Mouse (Mus musculus) lung, postnatal 36 days (tissue): ENCODE measurements around the gene Qrich1.

ENCODE experiments used
- DNase-seq: peaks from one replicate; pipeline ENCODE4 v3.0.0; 2022; ENCODE audit warnings: mixed read lengths

The Qrich1 gene

GRCm38 (mm10) chr9:108565881-108566814, 49.5 kb downstream of the Qrich1 start:
- DNase-seq = no peak

- DNase-seq = peak; percentile 99
Measured at GRCm38 (mm10) chr9:108566815-108567776, 50.5 kb downstream of the Qrich1 start, which contains the start of gene Ndufaf3. Ndufaf3 (minus strand) TSS chr9:108567434.

GRCm38 (mm10) chr9:108567931-108568419, 51.4 kb downstream of the Qrich1 start:
- peak; percentile 42 for DNase-seq

GRCm38 (mm10) chr9:108568511-108568921, 51.9 kb downstream of the Qrich1 start:
- DNase-seq = no peak

- DNase-seq = peak; percentile 98
Measured at GRCm38 (mm10) chr9:108569381-108570206, 53.0 kb downstream of the Qrich1 start, which contains the start of gene Dalrd3. Dalrd3 (plus strand) TSS chr9:108569886.

GRCm38 (mm10) chr9:108570207-108570896, 53.7 kb downstream of the Qrich1 start:
- DNase-seq = peak; percentile 94

GRCm38 (mm10) chr9:108571401-108571973, 54.9 kb downstream of the Qrich1 start:
- no peak for DNase-seq

GRCm38 (mm10) chr9:108572321-108572720, 55.7 kb downstream of the Qrich1 start:
- no peak for DNase-seq

- peak; percentile 62 for DNase-seq
Measured at GRCm38 (mm10) chr9:108573774-108574690, 57.4 kb downstream of the Qrich1 start.

GRCm38 (mm10) chr9:108574921-108575320, 58.3 kb downstream of the Qrich1 start:
- no peak for DNase-seq

- DNase-seq = no peak
Measured at GRCm38 (mm10) chr9:108575321-108576297, 59.0 kb downstream of the Qrich1 start.

GRCm38 (mm10) chr9:108577025-108577424, 60.4 kb downstream of the Qrich1 start:
- DNase-seq = no peak

GRCm38 (mm10) chr9:108577934-108578544, 61.4 kb downstream of the Qrich1 start:
- peak; percentile 72 for DNase-seq

- peak; percentile 96 for DNase-seq
Measured at GRCm38 (mm10) chr9:108578545-108579343, 62.1 kb downstream of the Qrich1 start, which contains the start of gene Wdr6. Wdr6 (minus strand) TSS chr9:108578739.

GRCm38 (mm10) chr9:108579344-108579690, 62.7 kb downstream of the Qrich1 start:
- no peak for DNase-seq

- DNase-seq = peak; percentile 77
Measured at GRCm38 (mm10) chr9:108587571-108588180, 71.1 kb downstream of the Qrich1 start.

- no peak for DNase-seq
Measured at GRCm38 (mm10) chr9:108589229-108589628, 72.6 kb downstream of the Qrich1 start.
